Mouse (Mus musculus) stomach, postnatal 0 days (tissue): ENCODE measurements around the gene Cd2. TPM values are rescaled to one million over a fixed set of nuclear protein-coding genes. Genes with fewer than 3 reads are reported as not detected.

ENCODE experiments used
- ATAC-seq: fragments of 200-750 bp; cut with Nextera tagmentation; 2 replicates; pipeline ENCODE4 v1.8.0; 2017; ENCODE audit not compliant: low FRiP score, low TSS enrichment
- DNase-seq: peaks from one replicate; pipeline ENCODE4 v3.0.0-alpha.2; 2016; ENCODE audit warnings: low spot score
- H3K27ac ChIP-seq: fragments of 300-500 bp; sonication (generic); replicated peaks from 2 replicates; pipeline ENCODE4 v1.5.1; 2014; ENCODE audit warnings: mild to moderate bottlenecking, control low read depth
- H3K27me3 ChIP-seq: fragments of 300-500 bp; sonication (generic); 2 replicates; pipeline ENCODE4 v1.6.1; 2014; ENCODE audit warnings: low read length; ENCODE audit not compliant: control insufficient read depth, insufficient read depth
- H3K36me3 ChIP-seq: fragments of 300-500 bp; sonication (generic); 2 replicates; pipeline ENCODE4 v1.6.1; 2014; ENCODE audit warnings: low read length, mixed read lengths; ENCODE audit not compliant: control insufficient read depth, insufficient read depth
- H3K4me1 ChIP-seq: fragments of 300-500 bp; sonication (generic); replicated peaks from 2 replicates; pipeline ENCODE4 v1.6.1; 2014; ENCODE audit warnings: antibody characterized with exemption; ENCODE audit not compliant: control insufficient read depth, insufficient read depth
- H3K4me2 ChIP-seq: fragments of 300-500 bp; sonication (generic); replicated peaks from 2 replicates; pipeline ENCODE4 v1.6.1; 2014; ENCODE audit warnings: low read depth, mild to moderate bottlenecking, control low read depth, moderate library complexity
- H3K4me3 ChIP-seq: fragments of 300-500 bp; sonication (generic); 2 replicates; pipeline ENCODE4 v1.5.1; 2014; ENCODE audit warnings: low read depth, low read length, control low read depth
- H3K9ac ChIP-seq: fragments of 300-500 bp; sonication (generic); 2 replicates; pipeline ENCODE4 v1.6.1; 2014; ENCODE audit warnings: mild to moderate bottlenecking, low read length, control low read depth, mixed read lengths
- H3K9me3 ChIP-seq: fragments of 300-500 bp; sonication (generic); 2 replicates; pipeline ENCODE4 v1.6.1; 2016; ENCODE audit warnings: low read length; ENCODE audit not compliant: control insufficient read depth
- CTCF ChIP-seq: IDR thresholded peaks from 2 replicates; pipeline ENCODE4 v1.5.1; 2016; ENCODE audit warnings: antibody characterized with exemption, low read depth, mild to moderate bottlenecking, moderate library complexity
- EP300 ChIP-seq: optimal IDR thresholded peaks from 2 replicates; pipeline ENCODE3; 2016; ENCODE audit warnings: antibody characterized with exemption
- WGBS: fragments of 180-500 bp; shearing (Covaris S2); extraction: QIAGEN DNeasy Blood & Tissue Kit; methylation state at CpG from one replicate; pipeline ENCODE4 v1.1.7; 2014; 5-methylcytosine and 5-hydroxymethylcytosine counted together
- polyA plus RNA-seq: library from polyadenylated mRNA; unstranded; fragments of >200 nt; fragmentation: Nextera tagmentation; extraction: Ambion mirVana; gene quantifications from 2 replicates; pipeline ENCODE4 v1.2.1, GENCODE M21; 2015

Cd2 gene
- polyA plus RNA-seq, 1 experiment from 2014 or later = not detected

DNA sequence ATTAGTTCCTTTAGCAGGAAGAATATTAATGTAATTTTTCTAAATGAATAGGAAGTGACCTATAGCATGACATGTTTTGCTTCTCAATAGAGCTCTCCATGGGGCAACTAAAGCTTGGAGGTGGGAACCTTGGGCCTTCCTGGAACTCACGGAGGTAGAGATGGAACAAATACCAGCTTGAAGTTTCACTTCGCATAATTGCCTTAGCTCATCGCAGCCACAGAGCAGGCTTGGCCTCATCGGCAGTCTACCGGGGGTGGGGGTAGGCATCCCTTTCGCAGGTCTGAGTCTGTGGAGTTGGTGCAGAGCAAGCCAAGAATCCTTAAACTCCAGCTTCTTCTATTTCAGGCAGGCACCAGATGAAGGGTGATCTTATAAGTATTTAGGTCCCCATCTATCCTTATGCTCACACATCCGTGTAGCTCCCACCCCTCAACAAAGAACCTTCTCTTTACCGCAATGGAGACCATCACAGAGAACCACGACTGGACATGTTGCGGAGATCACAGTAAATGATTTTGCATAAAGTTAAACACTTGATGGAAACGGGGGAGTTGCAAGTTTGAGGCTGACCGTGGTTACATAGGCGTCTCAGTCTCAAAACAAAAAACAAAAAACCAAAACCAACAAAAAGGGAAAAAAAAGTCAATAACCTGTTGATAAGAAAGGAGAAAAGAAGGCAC lies 58.7 kb downstream of the Cd2 start:
- TF ChIP-seq EP300 (no peak), CTCF (no peak)
- Histone ChIP-seq H3K27ac (no peak overlapping the region), H3K9me3 (no peaks in the 10 kb centered on the region), H3K4me1 (no peaks in the 10 kb centered on the region), H3K36me3 (no peaks in the 10 kb centered on the region), H3K4me2 (no peak overlapping the region), H3K27me3 (no peaks in the 10 kb centered on the region), H3K9ac (no peak overlapping the region), H3K4me3 (no peak overlapping the region)
- DNase-seq = no peak
- ATAC-seq = no peak
- 77% methylated on average over 13 of the region's 13 CpGs for WGBS

DNA sequence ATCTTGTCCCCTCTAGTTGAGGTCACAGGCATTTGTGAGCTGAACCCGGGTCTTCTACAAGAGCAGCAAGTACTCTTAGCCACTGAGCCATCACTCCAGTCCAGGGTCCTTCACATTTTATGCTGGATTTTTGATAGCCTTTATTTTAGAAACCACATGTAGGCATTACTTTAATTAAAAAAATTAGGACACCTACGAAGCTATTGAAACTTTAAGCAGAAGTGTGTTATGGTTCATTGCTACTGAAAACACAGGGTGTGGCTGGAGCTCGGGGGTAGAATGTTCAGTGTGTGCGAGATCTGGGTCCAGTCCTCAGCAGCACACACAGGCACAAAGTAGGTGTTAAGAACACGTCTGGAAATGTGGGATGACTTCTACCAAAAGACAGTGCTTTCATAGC lies 59.7 kb downstream of the Cd2 start:
- 78% methylated on average over 5 of the region's 5 CpGs for WGBS
- no peak for ATAC-seq
- H3K36me3 ChIP-seq = no peaks in the 10 kb centered on the region
- H3K9me3 ChIP-seq = no peaks in the 10 kb centered on the region
- no peak overlapping the region for H3K9ac ChIP-seq
- H3K27ac ChIP-seq = no peak overlapping the region
- H3K4me1 ChIP-seq = no peaks in the 10 kb centered on the region
- H3K4me3 ChIP-seq = no peak overlapping the region
- TF ChIP-seq CTCF (no peak), EP300 (no peak)
- H3K4me2 ChIP-seq = no peak overlapping the region
- no peaks in the 10 kb centered on the region for H3K27me3 ChIP-seq
- no peak for DNase-seq

Other genes starting within 250 kb of the Cd2 start
- 5.3 and 5.8 TPM in 2 replicates for gene Ptgfrn, start 177.7 kb downstream of the Cd2 start, polyA plus RNA-seq
- gene Igsf3, start 89.1 kb upstream of the Cd2 start, polyA plus RNA-seq = 12.4 and 13.6 TPM in 2 replicates